Mouse (Mus musculus) ES-E14 (cell line): ENCODE data around the gene Plxna1. TPM values are rescaled to one million over a fixed set of nuclear protein-coding genes. Genes with fewer than 3 reads are reported as not detected.
A peak's percentile ranks its signal among the peaks of the same experiment; 100 is the strongest.

Source experiments
- DNase-seq: peaks from one replicate; pipeline ENCODE4 v3.0.0-alpha.2; 2013; ENCODE audit warnings: low read depth, low spot score
- H3K27ac ChIP-seq: 2 replicates; pipeline ENCODE4 v1.5.1; 2012; ENCODE audit warnings: low read depth, mild to moderate bottlenecking, low read length, moderate library complexity, mixed read lengths; ENCODE audit not compliant: poor library complexity, insufficient read depth, severe bottlenecking
- H3K36me3 ChIP-seq: 2 replicates; pipeline ENCODE4 v1.6.1; 2012; ENCODE audit warnings: mild to moderate bottlenecking, low read length, moderate library complexity, mixed read lengths; ENCODE audit not compliant: control insufficient read depth, poor library complexity, insufficient read depth, severe bottlenecking
- H3K4me1 ChIP-seq, 2 experiments: fragments of 150-350 bp in 1 of 2; sonication (generic) in 1 of 2; 2 replicates each; pipeline ENCODE4 v1.6.1; 2012; ENCODE audit warnings: low read length in 2 of 2, mild to moderate bottlenecking in 1 of 2, mixed read lengths in 1 of 2; ENCODE audit not compliant: control insufficient read depth in 2 of 2, insufficient read depth in 2 of 2, poor library complexity in 1 of 2
- H3K4me3 ChIP-seq, 2 experiments: fragments of 150-350 bp in 1 of 2; sonication (generic) in 1 of 2; 2 replicates each; pipeline ENCODE4 v1.5.1; 2012; ENCODE audit warnings: low read length in 2 of 2, low read depth in 1 of 2, mild to moderate bottlenecking in 1 of 2, mixed read lengths in 1 of 2; ENCODE audit not compliant: insufficient read depth in 1 of 2, poor library complexity in 1 of 2, severe bottlenecking in 1 of 2
- H3K9ac ChIP-seq: 2 replicates; pipeline ENCODE4 v1.6.1; 2012; ENCODE audit warnings: low read depth, mild to moderate bottlenecking, low read length, mixed read lengths; ENCODE audit not compliant: poor library complexity, insufficient read depth, severe bottlenecking
- H3K9me3 ChIP-seq: fragments of 150-350 bp; sonication (generic); 2 replicates; pipeline ENCODE4 v1.6.1; 2012; ENCODE audit warnings: low read depth, mild to moderate bottlenecking, low read length; ENCODE audit not compliant: control insufficient read depth, insufficient read depth
- CHD2 ChIP-seq: IDR thresholded peaks from 2 replicates; pipeline ENCODE4 v1.6.1; 2014; ENCODE audit warnings: mild to moderate bottlenecking, low read depth, low read length, inconsistent platforms
- HCFC1 ChIP-seq: IDR thresholded peaks from 2 replicates; pipeline ENCODE4 v1.6.1; 2012; ENCODE audit warnings: low read length, inconsistent platforms, borderline replicate concordance; ENCODE audit not compliant: insufficient read depth
- MAFK ChIP-seq: IDR thresholded peaks from 2 replicates; pipeline ENCODE4 v1.6.1; 2014; ENCODE audit warnings: mild to moderate bottlenecking, low read depth, low read length, inconsistent platforms; ENCODE audit not compliant: insufficient read depth
- ZC3H11A ChIP-seq: IDR thresholded peaks from 2 replicates; pipeline ENCODE4 v1.6.1; 2012; ENCODE audit warnings: low read depth, mild to moderate bottlenecking, inconsistent platforms, low read length, borderline replicate concordance
- ZNF384 ChIP-seq: IDR thresholded peaks from 2 replicates; pipeline ENCODE4 v1.6.1; 2012; ENCODE audit warnings: low read depth, low read length, inconsistent platforms
- in situ Hi-C, 2 experiments: fragments of 600-800 bp; cut with MboI; formaldehyde crosslinking; loops; one replicate each; pipeline ENCODE4 v1.15.1; 2025; ENCODE audit warnings: low sequenced_read_pairs in 2 of 2, inconsistent platforms in 1 of 2; ENCODE audit not compliant: unreplicated experiment in 2 of 2
- total RNA-seq: library from RNA; depleted of rRNA; stranded (reverse); fragments of 300-350 nt; gene quantifications from 2 replicates; pipeline ENCODE4 v1.2.3, GENCODE M21; 2012

The Plxna1 gene
- total RNA-seq, 1 experiment, result 94.0 TPM

GRCm38 (mm10) chr6:89384699-89385098 lies 22.3 kb upstream of the Plxna1 start:
- Histone ChIP-seq H3K9ac (no peak overlapping the region), H3K4me3 (no peak overlapping the region), H3K9me3 (no peaks in the 10 kb centered on the region), H3K4me1 (peaks cover 0 to 5% of the 10 kb centered on the region in 2 experiments; a peak in 1 of 4 replicates), H3K36me3 (no peaks in the 10 kb centered on the region), H3K27ac (no peak overlapping the region)
- in situ Hi-C loops, result no loop called here
- no peak for DNase-seq
- TF ChIP-seq MAFK, result no peak
- TF ChIP-seq CHD2, result no peak
- TF ChIP-seq ZNF384, result no peak
- no peak for TF ChIP-seq ZC3H11A
- no peak for TF ChIP-seq HCFC1

GRCm38 (mm10) chr6:89381851-89382250 lies 19.4 kb upstream of the Plxna1 start:
- TF ChIP-seq ZC3H11A (no peak), CHD2 (no peak), ZNF384 (no peak), HCFC1 (no peak), MAFK (no peak)
- in situ Hi-C loops, result no loop called here
- Histone ChIP-seq H3K4me3 (no peak overlapping the region), H3K27ac (no peak overlapping the region), H3K9me3 (no peaks in the 10 kb centered on the region), H3K36me3 (no peaks in the 10 kb centered on the region), H3K9ac (no peak overlapping the region), H3K4me1 (peaks cover 0 to 5% of the 10 kb centered on the region in 2 experiments; a peak in 1 of 4 replicates)
- DNase-seq, result no peak

GRCm38 (mm10) chr6:89381172-89381571 lies 18.8 kb upstream of the Plxna1 start:
- no peak overlapping the region for H3K4me3 ChIP-seq
- no peak overlapping the region for H3K9ac ChIP-seq
- H3K9me3 ChIP-seq, result no peaks in the 10 kb centered on the region
- H3K36me3 ChIP-seq, result no peaks in the 10 kb centered on the region
- in situ Hi-C loops, result no loop called here
- TF ChIP-seq HCFC1 (no peak), ZNF384 (no peak), ZC3H11A (no peak), CHD2 (no peak), MAFK (no peak)
- H3K27ac ChIP-seq, result no peak overlapping the region
- DNase-seq, result no peak
- H3K4me1 ChIP-seq, result peaks cover 0 to 5% of the 10 kb centered on the region in 2 experiments; a peak in 1 of 4 replicates

GRCm38 (mm10) chr6:89380751-89381150 lies 18.3 kb upstream of the Plxna1 start:
- DNase-seq, result peak; percentile 20
- no peak overlapping the region for H3K4me3 ChIP-seq
- H3K4me1 ChIP-seq, result peaks cover 0 to 5% of the 10 kb centered on the region in 2 experiments; a peak in 1 of 4 replicates
- H3K27ac ChIP-seq, result no peak overlapping the region
- TF ChIP-seq ZNF384 (no peak), HCFC1 (no peak), ZC3H11A (no peak), MAFK (no peak), CHD2 (no peak)
- H3K36me3 ChIP-seq, result no peaks in the 10 kb centered on the region
- in situ Hi-C loops, result no loop called here
- no peaks in the 10 kb centered on the region for H3K9me3 ChIP-seq
- H3K9ac ChIP-seq, result no peak overlapping the region

DNA sequence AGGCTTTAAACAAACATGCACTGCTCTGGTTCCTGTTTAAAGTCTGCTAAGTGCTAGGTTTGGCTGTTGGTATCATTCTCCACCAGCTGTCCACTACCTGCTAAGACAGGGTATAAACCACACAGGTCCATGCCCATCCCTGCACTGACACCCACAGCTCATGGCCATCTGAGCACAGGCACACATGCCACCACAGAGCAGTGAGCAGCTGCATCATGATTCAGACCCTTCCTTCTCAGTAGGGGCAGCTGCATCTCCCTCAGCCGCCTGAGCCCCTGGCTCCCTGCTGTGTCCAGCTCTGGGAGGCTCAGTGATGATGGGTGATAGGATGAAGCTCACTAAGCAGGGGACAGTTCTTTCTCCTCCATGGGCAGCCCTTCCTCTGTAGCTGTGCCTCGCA lies 15.8 kb upstream of the Plxna1 start:
- Histone ChIP-seq H3K9ac (no peak overlapping the region), H3K36me3 (no peaks in the 10 kb centered on the region), H3K4me3 (no peak overlapping the region), H3K9me3 (no peaks in the 10 kb centered on the region), H3K4me1 (peaks cover 0 to 3% of the 10 kb centered on the region in 2 experiments; a peak in 1 of 4 replicates), H3K27ac (no peak overlapping the region)
- in situ Hi-C loops, result no loop called here
- no peak for DNase-seq
- TF ChIP-seq ZNF384 (no peak), ZC3H11A (no peak), CHD2 (no peak), HCFC1 (no peak), MAFK (no peak)
